Comparison of ENCODE assay signal across 13 mouse cellular contexts in the genomic region with DNA sequence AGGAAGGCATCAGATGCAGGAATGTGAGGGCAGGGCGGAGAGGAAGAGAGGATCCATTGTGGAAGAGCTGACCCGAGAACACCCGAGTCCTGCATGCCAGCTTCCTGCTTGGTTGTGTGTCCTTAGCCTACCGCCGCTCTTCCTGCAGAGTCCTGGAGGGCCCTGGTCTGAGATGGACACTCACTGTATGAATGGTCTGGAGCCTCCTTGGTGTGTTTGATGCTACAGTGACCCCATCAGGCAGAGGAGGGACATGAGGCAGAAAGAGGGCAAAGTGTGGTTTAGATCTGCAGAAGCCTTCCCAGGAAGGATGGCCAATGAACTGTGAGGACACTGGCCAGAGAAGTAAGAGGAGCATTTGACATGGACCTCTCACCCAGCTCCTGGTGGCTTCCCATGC. TPM values are rescaled to one million over a fixed set of nuclear protein-coding genes. Genes with fewer than 3 reads are reported as not detected.
DNase-seq lines count a peak whose midpoint lies in the region; ATAC-seq and TF ChIP-seq lines count a peak whose summit lies in the region.
"Had no signal": no experiment of that assay in that cellular context is flagged by ENCODE, and none has a peak within 500 bp of the region (broad histone marks: within the 10 kb centered on the region; RNA-seq: fewer than 3 reads in every experiment).

No protein-coding gene starts in this region.

- H3K27ac ChIP-seq in embryonic fibroblast, embryonic 13.5 days (ENCODE audit: insufficient read depth, low read length): no peak overlapping the region
- H3K27ac ChIP-seq in hindbrain, embryonic 13.5 days: no peak overlapping the region
- H3K27ac ChIP-seq: hindbrain, embryonic 15.5 days; limb, embryonic 13.5 days had no signal

- H3K36me3 ChIP-seq in hindbrain, embryonic 13.5 days: no peaks in the 10 kb centered on the region
- H3K36me3 ChIP-seq: hindbrain, embryonic 15.5 days; limb, embryonic 13.5 days had no signal

- H3K27me3 ChIP-seq in hindbrain, embryonic 13.5 days: no peaks in the 10 kb centered on the region; the same call in 1 of the 2 replicates
- H3K27me3 ChIP-seq: hindbrain, embryonic 15.5 days; limb, embryonic 13.5 days had no signal

- peak; percentile 19 to 23 for DNase-seq in cerebellum, adult 18-20 months
- DNase-seq in cerebellum, adult 11-12 months: no peak
- DNase-seq in kidney, postnatal 10 days: peak; percentile 54
- no peak for DNase-seq in kidney, adult 11 months
- peak; percentile 53 for DNase-seq in lung, postnatal 14 days
- no peak for DNase-seq in left cerebral cortex, adult 9 months (ENCODE audit: low spot score in 2 of 2)
- DNase-seq: adrenal gland, postnatal 25 days; thymus, adult 2 months had no signal

- no peak for TF ChIP-seq POLR2A in embryonic fibroblast, embryonic 13.5 days (IDR thresholded peaks at IDR 0.05; ENCODE audit: low read depth, low read length)

- ATAC-seq in hindbrain, embryonic 13.5 days (ENCODE audit: low FRiP score): no peak

- no peaks in the 10 kb centered on the region for H3K4me1 ChIP-seq in embryonic fibroblast, embryonic 13.5 days (ENCODE audit: control insufficient read depth, insufficient read depth, low read length)
- H3K4me1 ChIP-seq in hindbrain, embryonic 13.5 days (replicated peaks): peaks cover 5% of the 10 kb centered on the region
- H3K4me1 ChIP-seq: hindbrain, embryonic 15.5 days had no signal

- 85% methylated on average over 5 of the region's 5 CpGs for WGBS in hindbrain, embryonic 13.5 days

- no peak overlapping the region for H3K4me3 ChIP-seq in embryonic fibroblast, embryonic 13.5 days (ENCODE audit: insufficient read depth, low read length)
- no peak overlapping the region for H3K4me3 ChIP-seq in hindbrain, embryonic 13.5 days
- H3K4me3 ChIP-seq: hindbrain, embryonic 15.5 days; limb, embryonic 13.5 days had no signal

- no peak overlapping the region for H3K9ac ChIP-seq in hindbrain, embryonic 13.5 days
- H3K9ac ChIP-seq: hindbrain, embryonic 15.5 days; limb, embryonic 13.5 days had no signal

- H3K9me3 ChIP-seq in hindbrain, embryonic 13.5 days: no peaks in the 10 kb centered on the region
- H3K9me3 ChIP-seq: hindbrain, embryonic 15.5 days had no signal

- TF ChIP-seq CTCF in embryonic fibroblast, embryonic 13.5 days (IDR thresholded peaks at IDR 0.05; ENCODE audit: borderline replicate concordance, insufficient read depth, low read length): 0 out of 2 replicates have a peak, but pooled peaks have one; percentile 23

- H3K4me2 ChIP-seq in hindbrain, embryonic 13.5 days: no peak overlapping the region
- H3K4me2 ChIP-seq: hindbrain, embryonic 15.5 days; limb, embryonic 13.5 days had no signal

RNA-seq across cellular contexts. Expression of a gene that starts 2.9 kb away (rescaled TPM):
- 1.1 TPM in 1 of 2 replicates, not detected in the other for polyA plus RNA-seq in embryonic fibroblast, embryonic 13.5 days (2011; ENCODE audit: insufficient read length, low read depth, missing spikeins)
- polyA plus RNA-seq in hindbrain, embryonic 13.5 days (2015; fragmentation: Nextera tagmentation; extraction: Ambion mirVana): 1.5 and 2.2 TPM in 2 replicates

RNA-seq across cellular contexts. Expression of a gene that starts 30.9 kb away (rescaled TPM):
- polyA plus RNA-seq in embryonic fibroblast, embryonic 13.5 days (2011; ENCODE audit: insufficient read length, low read depth, missing spikeins): 13.6 and 14.5 TPM in 2 replicates
- polyA plus RNA-seq in hindbrain, embryonic 13.5 days (2015; fragmentation: Nextera tagmentation; extraction: Ambion mirVana): 0.35 TPM in 1 of 2 replicates, not detected in the other
- polyA plus RNA-seq: neural tube, embryonic 14.5 days had no signal

RNA-seq across cellular contexts. Expression of a gene that starts 38.0 kb away (rescaled TPM):
- 0.80 and 0.90 TPM in 2 replicates for polyA plus RNA-seq in embryonic fibroblast, embryonic 13.5 days (2011; ENCODE audit: insufficient read length, low read depth, missing spikeins)
- polyA plus RNA-seq in hindbrain, embryonic 13.5 days (2015; fragmentation: Nextera tagmentation; extraction: Ambion mirVana): 0.53 and 0.87 TPM in 2 replicates

RNA-seq across cellular contexts. Expression of a gene that starts 53.0 kb away (rescaled TPM):
- polyA plus RNA-seq in embryonic fibroblast, embryonic 13.5 days (2011; ENCODE audit: insufficient read length, low read depth, missing spikeins): 1,585 and 1,789 TPM in 2 replicates
- polyA plus RNA-seq in hindbrain, embryonic 13.5 days (2015; fragmentation: Nextera tagmentation; extraction: Ambion mirVana): 766 and 789 TPM in 2 replicates

RNA-seq across cellular contexts. Expression of a gene that starts 57.4 kb away (rescaled TPM):
- polyA plus RNA-seq in embryonic fibroblast, embryonic 13.5 days (2011; ENCODE audit: insufficient read length, low read depth, missing spikeins): 68.8 and 76.4 TPM in 2 replicates
- 202 and 209 TPM in 2 replicates for polyA plus RNA-seq in hindbrain, embryonic 13.5 days (2015; fragmentation: Nextera tagmentation; extraction: Ambion mirVana)

Comparison
In these comparisons a context has a peak if more than half of its experiments do, and no peak if none do; other contexts are left out.
1. DNase-seq: peak in cerebellum, adult 18-20 months (2 of 2), kidney, postnatal 10 days (single experiment) and lung, postnatal 14 days (single experiment); none in cerebellum, adult 11-12 months (single experiment), kidney, adult 11 months (single experiment) and left cerebral cortex, adult 9 months (0 of 2).
2. RNA of a gene that starts 30.9 kb away (polyA plus RNA-seq): 13.6 to 14.5 TPM in embryonic fibroblast, embryonic 13.5 days; 0.35 TPM in hindbrain, embryonic 13.5 days; every median in the first group is over 10 times any median in the second.